Mouse (Mus musculus): ENCODE results near the gene Acot4.

DNA sequence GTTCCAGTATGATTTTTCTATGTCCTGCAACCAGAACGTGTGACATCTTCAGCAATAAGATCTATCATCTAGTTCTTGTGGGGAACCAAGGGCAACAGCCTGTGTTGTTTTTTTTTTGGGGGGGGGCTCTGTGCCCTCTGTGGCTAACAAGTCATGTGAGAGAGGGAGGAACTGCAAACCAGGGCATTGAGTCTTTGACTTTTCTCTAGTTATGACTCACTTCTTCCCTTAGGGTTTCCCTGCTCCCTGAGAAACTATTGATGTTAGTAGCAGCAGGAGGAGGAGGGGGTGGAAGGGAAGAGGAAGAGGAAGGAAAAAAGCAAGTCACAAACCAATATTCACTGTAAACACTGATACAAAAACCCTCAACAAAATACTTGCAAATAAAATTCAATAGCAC lies 34.3 kb upstream of the Acot4 start:
- TF ChIP-seq POLR2A (IDR thresholded peaks at IDR 0.05; ENCODE audit: insufficient read depth, low read length) (no peak), CTCF (IDR thresholded peaks at IDR 0.05; ENCODE audit: low read depth, low read length) (no peak)

Measured in ES-Bruce4 (cell line).